Comparison of ENCODE assay signal across 11 mouse cellular contexts in genomic region chr17:35782398-35782797, GRCm38 (mm10). TPM values are rescaled to one million over a fixed set of nuclear protein-coding genes. Genes with fewer than 3 reads are reported as not detected.
DNase-seq lines count a peak whose midpoint lies in the region; ATAC-seq and TF ChIP-seq lines count a peak whose summit lies in the region.
"Had no signal": no experiment of that assay in that cellular context is flagged by ENCODE, and none has a peak within 500 bp of the region (broad histone marks: within the 10 kb centered on the region; RNA-seq: fewer than 3 reads in every experiment).

No protein-coding gene starts in this region.

- H3K9ac ChIP-seq in CH12.LX (ENCODE audit: insufficient read depth, low read depth), result no peak overlapping the region
- no peak overlapping the region for H3K9ac ChIP-seq in liver, embryonic 14.5 days (replicated peaks)
- H3K9ac ChIP-seq: embryonic facial prominence, embryonic 13.5 days had no signal

- no peaks in the 10 kb centered on the region for H3K36me3 ChIP-seq in CH12.LX (replicated peaks in 1 of 2; ENCODE audit: control insufficient read depth in 1 of 2, insufficient read depth in 1 of 2, low read length in 1 of 2)
- no peaks in the 10 kb centered on the region for H3K36me3 ChIP-seq in liver, embryonic 14.5 days (replicated peaks; ENCODE audit: control insufficient read depth, insufficient read depth, low read depth)
- H3K36me3 ChIP-seq: embryonic facial prominence, embryonic 13.5 days had no signal

- TF ChIP-seq CTCF in CH12.LX (conservative IDR thresholded peaks at IDR 0.05 in 1 of 2, IDR thresholded peaks at IDR 0.05 in 1 of 2; ENCODE audit: low read depth in 2 of 2, low read length in 2 of 2), result peak; percentile 55 to 58
- peak; percentile 63 for TF ChIP-seq CTCF in liver, embryonic 14.5 days (IDR thresholded peaks at IDR 0.05; ENCODE audit: low read depth)

- no peaks in the 10 kb centered on the region for H3K79me2 ChIP-seq in CH12.LX (replicated peaks; ENCODE audit: control insufficient read depth, extremely low read depth, insufficient read depth, poor library complexity, severe bottlenecking)

- H3K4me3 ChIP-seq in CH12.LX (replicated peaks in 1 of 3; ENCODE audit: low read depth in 2 of 3, low read length in 2 of 3, poor library complexity in 1 of 3), result no peak overlapping the region
- no peak overlapping the region for H3K4me3 ChIP-seq in liver, embryonic 14.5 days (ENCODE audit: insufficient read depth in 1 of 2, low read depth in 2 of 2, low read length in 2 of 2)
- H3K4me3 ChIP-seq: embryonic facial prominence, embryonic 13.5 days; megakaryocyte, embryonic 14.5 days had no signal

- H3K4me2 ChIP-seq in CH12.LX (ENCODE audit: insufficient read depth, low read depth, poor library complexity, severe bottlenecking), result no peak overlapping the region
- no peak overlapping the region for H3K4me2 ChIP-seq in liver, embryonic 14.5 days (ENCODE audit: low read depth)
- H3K4me2 ChIP-seq: embryonic facial prominence, embryonic 13.5 days had no signal

- dilution Hi-C loops in CH12.LX (cut with MboI; ENCODE audit: extremely low pct_ligation_motif_present, extremely low pct_unique_long_range_greater_than_20kb, low sequenced_read_pairs), result no loop called here

- intact Hi-C loops in gastrocnemius, postnatal 14 days (cut with DNase I; ENCODE audit: low total_unique reads), result no loop called here

- peak; percentile 46 to 48 for DNase-seq in kidney, postnatal 4 days
- no peak for DNase-seq in kidney, adult 18-20 months
- DNase-seq in CH12.LX (ENCODE audit: extremely low read depth), result peak; percentile 19
- peak; percentile 67 for DNase-seq in ES-CJ7 (ENCODE audit: low read depth, low spot score)
- DNase-seq in liver, embryonic 14.5 days (ENCODE audit: low read depth in 3 of 3, low spot score in 3 of 3), result no peak
- no peak for DNase-seq in gastrocnemius, postnatal 14 days
- DNase-seq in ovary, postnatal 36 days (ENCODE audit: low spot score), result no peak
- no peak for DNase-seq in right cerebral cortex, adult 2 months (ENCODE audit: low spot score in 2 of 2)
- DNase-seq: adrenal gland, postnatal 10 days had no signal

- ATAC-seq in liver, embryonic 14.5 days (ENCODE audit: insufficient read depth), result no peak

- peaks cover 0 to 13% of the 10 kb centered on the region in 2 experiments; a peak in 2 of 4 replicates for H3K4me1 ChIP-seq in CH12.LX (ENCODE audit: control insufficient read depth in 1 of 2, insufficient read depth in 2 of 2)
- H3K4me1 ChIP-seq in liver, embryonic 14.5 days (replicated peaks; ENCODE audit: control insufficient read depth in 2 of 2, insufficient read depth in 2 of 2, low read length in 1 of 2), result peaks cover 6 to 32% of the 10 kb centered on the region in 2 experiments; a peak in 3 of 4 replicates

- H3K9me3 ChIP-seq in CH12.LX (replicated peaks; ENCODE audit: low read length), result no peaks in the 10 kb centered on the region
- H3K9me3 ChIP-seq in liver, embryonic 14.5 days (ENCODE audit: control insufficient read depth, low read length), result no peaks in the 10 kb centered on the region
- H3K9me3 ChIP-seq: embryonic facial prominence, embryonic 13.5 days; megakaryocyte, embryonic 14.5 days had no signal

- in situ Hi-C loops in CH12.LX (cut with MboI; ENCODE audit: low pct_ligation_motif_present, low pct_unique_long_range_greater_than_20kb, low sequenced_read_pairs), result no loop called here

- WGBS in liver, embryonic 14.5 days (ENCODE audit: insufficient replicate concordance), result 62% methylated on average over 2 of the region's 2 CpGs

- H3K27ac ChIP-seq in CH12.LX (ENCODE audit: insufficient read depth, low read depth), result no peak overlapping the region
- H3K27ac ChIP-seq in liver, embryonic 14.5 days, result no peak overlapping the region
- H3K27ac ChIP-seq: embryonic facial prominence, embryonic 13.5 days had no signal

- peaks cover 7% of the 10 kb centered on the region for H3K27me3 ChIP-seq in CH12.LX (replicated peaks)
- H3K27me3 ChIP-seq in liver, embryonic 14.5 days (ENCODE audit: control insufficient read depth, insufficient read depth, low read length), result no peaks in the 10 kb centered on the region
- H3K27me3 ChIP-seq: embryonic facial prominence, embryonic 13.5 days had no signal

- no peak; the same call in none of the 2 replicates for TF ChIP-seq RAD21 in CH12.LX (IDR thresholded peaks at IDR 0.05; ENCODE audit: low read depth, low read length)

- TF ChIP-seq EP300 in CH12.LX (IDR thresholded peaks at IDR 0.05; ENCODE audit: low read length), result no peak
- TF ChIP-seq EP300 in liver, embryonic 14.5 days (IDR thresholded peaks at IDR 0.05; ENCODE audit: low read depth), result no peak

- no peak for TF ChIP-seq POLR2A in CH12.LX (IDR thresholded peaks at IDR 0.05; ENCODE audit: low read depth, low read length)

TF ChIP-seq in CH12.LX, 34 proteins besides CTCF, POLR2A, EP300 and RAD21:
- TF ChIP-seq SMC3 (IDR thresholded peaks at IDR 0.05; ENCODE audit: low read depth, low read length), result peak; percentile 23; the same call in 1 of the 2 replicates
- TF ChIP-seq CHD2 (IDR thresholded peaks at IDR 0.05; ENCODE audit: low read length), result no peak

RNA-seq across cellular contexts. Expression of gene Ier3, which starts 39.1 kb away (rescaled TPM):
- 16.5 and 27.2 TPM in 2 replicates for total RNA-seq in CH12.LX (2012; rRNA removed)
- total RNA-seq in CH12.LX (2014; rRNA removed), result 13.9 and 15.0 TPM in 2 replicates
- polyA plus RNA-seq in CH12.LX (2012; ENCODE audit: insufficient read length, low read depth), result 12.4 and 12.6 TPM in 2 replicates
- 10.2 and 11.0 TPM in 2 replicates for polyA plus RNA-seq in liver, embryonic 14.5 days (2012; rRNA removed)
- 11.6 and 13.2 TPM in 2 replicates for polyA plus RNA-seq in liver, embryonic 14.5 days (2014; fragmentation: Nextera tagmentation; extraction: Ambion mirVana)
- 1 to 10 TPM; 4.6 to 5.4 TPM for total RNA-seq in gastrocnemius, postnatal 14 days (2021)

RNA-seq across cellular contexts. Expression of gene Flot1, which starts 40.6 kb away (rescaled TPM):
- total RNA-seq in CH12.LX (2012; rRNA removed) (14.2 and 21.6 TPM in 2 replicates), CH12.LX (2014; rRNA removed) (12.8 and 16.3 TPM in 2 replicates)
- 17.6 and 18.9 TPM in 2 replicates for polyA plus RNA-seq in CH12.LX (2012; ENCODE audit: insufficient read length, low read depth)
- polyA plus RNA-seq in liver, embryonic 14.5 days (2012; rRNA removed), result 22.4 and 34.7 TPM in 2 replicates
- polyA plus RNA-seq in liver, embryonic 14.5 days (2014; fragmentation: Nextera tagmentation; extraction: Ambion mirVana), result 27.8 and 29.2 TPM in 2 replicates
- 10 to 100 TPM; 39.2 to 40.3 TPM for total RNA-seq in gastrocnemius, postnatal 14 days (2021)

RNA-seq across cellular contexts. Expression of gene Tubb5, which starts 55.7 kb away (rescaled TPM):
- 1,014 and 1,058 TPM in 2 replicates for total RNA-seq in CH12.LX (2012; rRNA removed)
- 1,031 and 1,121 TPM in 2 replicates for total RNA-seq in CH12.LX (2014; rRNA removed)
- 962 and 1,053 TPM in 2 replicates for polyA plus RNA-seq in CH12.LX (2012; ENCODE audit: insufficient read length, low read depth)
- polyA plus RNA-seq in liver, embryonic 14.5 days (2012; rRNA removed), result 460 and 467 TPM in 2 replicates
- 330 and 363 TPM in 2 replicates for polyA plus RNA-seq in liver, embryonic 14.5 days (2014; fragmentation: Nextera tagmentation; extraction: Ambion mirVana)
- total RNA-seq in gastrocnemius, postnatal 14 days (2021), result 100 to 1,000 TPM in 1 of 2 experiments, 10 to 100 TPM in 1; 95.6 to 123 TPM

RNA-seq across cellular contexts. Expression of gene Mdc1, which starts 58.9 kb away (rescaled TPM):
- 8.2 and 8.5 TPM in 2 replicates for total RNA-seq in CH12.LX (2012; rRNA removed)
- total RNA-seq in CH12.LX (2014; rRNA removed), result 2.4 and 3.3 TPM in 2 replicates
- polyA plus RNA-seq in CH12.LX (2012; ENCODE audit: insufficient read length, low read depth), result 14.4 and 15.7 TPM in 2 replicates
- polyA plus RNA-seq in liver, embryonic 14.5 days (2012; rRNA removed), result 9.2 and 10.0 TPM in 2 replicates
- 6.3 and 9.1 TPM in 2 replicates for polyA plus RNA-seq in liver, embryonic 14.5 days (2014; fragmentation: Nextera tagmentation; extraction: Ambion mirVana)
- total RNA-seq in gastrocnemius, postnatal 14 days (2021), result 1 to 10 TPM; 5.4 to 6.9 TPM

Comparison
In these comparisons a context has a peak if more than half of its experiments do, and no peak if none do; other contexts are left out.
1. DNase-seq: peak in kidney, postnatal 4 days (2 of 2), CH12.LX (single experiment) and ES-CJ7 (single experiment); none in kidney, adult 18-20 months (single experiment), liver, embryonic 14.5 days (0 of 3), gastrocnemius, postnatal 14 days (single experiment), ovary, postnatal 36 days (single experiment) and right cerebral cortex, adult 2 months (0 of 2).
2. RNA of gene Tubb5, which starts 55.7 kb away (total RNA-seq): 1,014 to 1,121 TPM in CH12.LX; 95.6 to 123 TPM in gastrocnemius, postnatal 14 days; every median in the first group is over 4 times any median in the second.